Mouse (Mus musculus) adrenal gland (tissue): ENCODE results near the gene Slc25a45.
"Not testable (repeated sequence)": the region's sequence is repeated elsewhere in the genome, so short reads cannot be mapped to it uniquely, and the experiment has no call there.

ENCODE experiments used
- intact Hi-C: fragments of 180-260 bp; cut with DNase I; formaldehyde crosslinking; loops from one replicate; pipeline ENCODE4 v1.15.1; 2025

Gene Slc25a45

GRCm38 (mm10) chr19:5851481-5851971 lies 26.1 kb upstream of the Slc25a45 start:
- intact Hi-C loops: loop anchor here (2.0 to 10.0 kb wide), 3 partner anchors 27 to 487 kb away; partner anchors contain the start of genes Banf1 and Eif1ad

GRCm38 (mm10) chr19:5852035-5852722 lies 25.4 kb upstream of the Slc25a45 start:
- intact Hi-C loops: loop anchor here (10.0 kb wide), 1 partner anchor 487 kb away; the partner anchor contains the start of genes Banf1 and Eif1ad

GRCm38 (mm10) chr19:5856604-5857003 lies 21.0 kb upstream of the Slc25a45 start:
- intact Hi-C loops: loop anchor here (10.0 kb wide), 1 partner anchor 492 kb away; the partner anchor contains the start of genes Banf1 and Eif1ad

- intact Hi-C loops: no loop called here
Observed at GRCm38 (mm10) chr19:5862335-5863085, 15.1 kb upstream of the Slc25a45 start.

- intact Hi-C loops: no loop called here
Observed at GRCm38 (mm10) chr19:5863776-5864175, 13.8 kb upstream of the Slc25a45 start.

- intact Hi-C loops: no loop called here
Observed at GRCm38 (mm10) chr19:5864710-5865398, 12.8 kb upstream of the Slc25a45 start.

- intact Hi-C loops: no loop called here
Observed at GRCm38 (mm10) chr19:5868096-5868495, 9.5 kb upstream of the Slc25a45 start.

- intact Hi-C loops: no loop called here
Observed at GRCm38 (mm10) chr19:5871273-5871672, 6.3 kb upstream of the Slc25a45 start.

- intact Hi-C loops: no loop called here
Observed at GRCm38 (mm10) chr19:5871683-5872082, 5.9 kb upstream of the Slc25a45 start.

GRCm38 (mm10) chr19:5872528-5872927 lies 5.1 kb upstream of the Slc25a45 start:
- intact Hi-C loops: no loop called here

GRCm38 (mm10) chr19:5872931-5873556 lies 4.6 kb upstream of the Slc25a45 start:
- intact Hi-C loops: no loop called here

GRCm38 (mm10) chr19:5874391-5874968 lies 3.1 kb upstream of the Slc25a45 start:
- intact Hi-C loops: no loop called here

- intact Hi-C loops: no loop called here
Observed at GRCm38 (mm10) chr19:5874969-5875480, 2.6 kb upstream of the Slc25a45 start, which contains the start of gene Frmd8. TSS of gene Frmd8 (minus strand) at chr19:5875274.

- intact Hi-C loops: loop anchor here (2.0 kb wide), 2 partner anchors 28 to 84 kb away; no protein-coding TSS in a partner anchor
Observed at GRCm38 (mm10) chr19:5878362-5878722, 734 bp downstream of the Slc25a45 start.

GRCm38 (mm10) chr19:5878916-5879315 lies 1.3 kb downstream of the Slc25a45 start:
- intact Hi-C loops: loop anchor here (2.0 kb wide), 2 partner anchors 28 to 84 kb away; no protein-coding TSS in a partner anchor

GRCm38 (mm10) chr19:5879735-5880134 lies 2.1 kb downstream of the Slc25a45 start:
- intact Hi-C loops: loop anchor here (2.0 kb wide), 2 partner anchors 29 to 85 kb away; no protein-coding TSS in a partner anchor

GRCm38 (mm10) chr19:5881155-5881554 lies 3.5 kb downstream of the Slc25a45 start:
- intact Hi-C loops: no loop called here

GRCm38 (mm10) chr19:5882079-5882478 lies 4.5 kb downstream of the Slc25a45 start:
- intact Hi-C loops: not testable (repeated sequence)

GRCm38 (mm10) chr19:5883935-5884334 lies 6.3 kb downstream of the Slc25a45 start:
- intact Hi-C loops: no loop called here

- intact Hi-C loops: no loop called here
Observed at GRCm38 (mm10) chr19:5885838-5886237, 8.2 kb downstream of the Slc25a45 start.
